Mouse (Mus musculus): Measurements from ENCODE around the gene Tvp23a. TPM values are rescaled to one million over a fixed set of nuclear protein-coding genes. Genes with fewer than 3 reads are reported as not detected.

Tvp23a gene
- total RNA-seq (2023): not detected

DNA sequence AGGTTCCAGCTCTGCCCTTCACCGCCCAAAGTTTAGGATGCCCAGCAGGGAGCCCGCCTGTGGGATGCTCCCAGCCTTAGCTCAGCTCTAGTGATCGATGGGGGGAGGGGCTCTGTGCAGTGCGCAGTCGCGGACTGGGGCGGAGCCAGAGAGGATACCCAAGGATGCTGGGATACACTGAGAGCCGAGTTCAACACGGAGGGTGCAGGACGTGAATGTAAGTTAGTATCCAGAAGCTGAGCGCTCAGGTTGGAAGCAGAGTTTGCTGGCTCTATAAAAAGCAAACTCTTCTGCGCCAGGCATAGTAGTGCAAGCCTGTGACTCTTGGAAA, at the start of gene Tvp23a:
TSS of gene Tvp23a (minus strand) at position 99 of the 331 bp plus-strand sequence.

DNA sequence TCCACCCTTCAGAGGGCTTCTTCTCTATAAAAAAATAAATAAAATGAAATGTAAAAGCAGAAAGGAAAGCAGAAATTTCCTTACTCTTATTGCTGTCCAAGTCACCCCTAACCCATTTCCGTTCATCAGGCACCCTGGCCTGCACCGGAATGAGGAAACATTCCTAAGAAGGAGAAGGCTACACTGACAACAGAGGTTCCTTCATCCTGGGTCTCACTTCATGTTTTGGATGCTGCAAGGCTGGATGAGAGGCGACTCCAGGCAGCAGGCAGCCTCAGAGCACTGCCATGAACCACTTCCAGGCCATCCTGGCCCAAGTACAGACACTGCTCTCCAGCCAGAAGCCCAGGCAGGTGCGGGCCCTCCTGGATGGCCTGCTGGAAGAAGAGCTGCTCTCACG, 32.7 kb upstream of the Tvp23a start, which contains the start of gene Ciita:
TSS of gene Ciita (plus strand) at position 203 of the 400 bp plus-strand sequence.

DNA sequence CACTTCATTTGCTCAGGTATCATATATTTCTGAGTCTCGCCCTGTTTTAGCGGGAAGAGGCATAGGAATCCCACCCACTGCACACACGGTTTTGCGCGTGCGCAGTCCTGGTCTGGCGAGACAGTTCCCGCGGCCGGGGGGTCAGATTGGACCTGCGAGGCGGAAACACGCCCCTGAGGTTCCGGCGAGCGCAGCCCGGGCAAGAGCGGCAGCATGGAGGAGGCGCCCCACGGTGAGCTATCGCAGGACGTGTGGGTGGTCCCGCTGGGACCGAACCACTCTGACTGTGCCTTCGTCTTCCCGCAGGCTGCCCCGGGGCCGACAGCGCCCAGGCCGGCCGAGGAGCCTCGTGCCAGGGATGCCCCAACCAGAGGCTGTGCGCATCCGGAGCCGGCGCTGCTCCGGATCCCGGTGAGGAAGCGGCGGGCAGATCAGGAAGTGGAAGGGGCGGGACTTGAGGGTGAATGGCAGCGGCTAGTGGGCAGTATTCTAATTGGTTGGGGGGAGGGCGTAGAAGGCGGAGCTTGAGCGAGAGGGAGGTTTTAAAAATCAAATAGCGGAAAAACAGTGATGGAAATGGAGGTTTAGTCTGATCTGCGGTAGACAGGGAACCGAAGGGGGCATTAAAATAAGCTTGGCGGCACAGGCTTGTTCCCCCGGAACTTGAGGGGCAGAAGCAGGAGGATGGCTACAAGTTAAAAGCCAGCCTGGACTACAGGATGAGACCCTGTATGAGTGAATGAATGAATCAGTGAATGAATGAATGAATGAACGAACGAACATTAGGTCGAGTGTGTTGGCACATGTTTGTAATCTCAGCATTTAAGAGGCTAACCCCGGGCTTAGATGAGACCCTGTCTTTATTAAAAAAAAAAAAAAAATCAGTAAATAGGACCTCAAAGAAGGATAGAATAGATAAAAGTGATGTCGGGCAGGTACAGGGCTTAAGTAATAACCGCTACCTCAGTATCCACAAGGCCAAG, 35.1 kb downstream of the Tvp23a start, which contains the start of gene Nubp1:
TSS of gene Nubp1 (plus strand) at position 185 of the 983 bp plus-strand sequence.

GRCm38 (mm10) chr16:10394699-10395540, 52.2 kb downstream of the Tvp23a start, which contains the start of gene Tekt5:
Gene Tekt5 (minus strand): TSS chr16:10395490.

Other genes starting within 250 kb of the Tvp23a start
- not detected for gene Emp2, start 133.4 kb downstream of the Tvp23a start, total RNA-seq (2023)
- gene Tekt5, start 51.9 kb downstream of the Tvp23a start, total RNA-seq (2023): not detected
- gene Nubp1, start 35.4 kb downstream of the Tvp23a start, total RNA-seq (2023): 10 to 100 TPM; 47.0 to 47.5 TPM
- 1 to 10 TPM; 1.0 to 2.2 TPM for gene Ciita, start 32.7 kb upstream of the Tvp23a start, total RNA-seq (2023)
- 10 to 100 TPM; 20.7 to 23.0 TPM for gene Dexi, start 95.7 kb upstream of the Tvp23a start, total RNA-seq (2023)
- gene Clec16a, start 98.0 kb upstream of the Tvp23a start, total RNA-seq (2023): 10 to 100 TPM; 32.4 to 39.9 TPM

Data from T-cell, adult 66 days (primary cell).